Mouse (Mus musculus): Measurements from ENCODE around the gene Ptprh. TPM values are rescaled to one million over a fixed set of nuclear protein-coding genes. Genes with fewer than 3 reads are reported as not detected.

Ptprh gene
- not detected for polyA plus RNA-seq (2017; shearing (Covaris generic))

DNA sequence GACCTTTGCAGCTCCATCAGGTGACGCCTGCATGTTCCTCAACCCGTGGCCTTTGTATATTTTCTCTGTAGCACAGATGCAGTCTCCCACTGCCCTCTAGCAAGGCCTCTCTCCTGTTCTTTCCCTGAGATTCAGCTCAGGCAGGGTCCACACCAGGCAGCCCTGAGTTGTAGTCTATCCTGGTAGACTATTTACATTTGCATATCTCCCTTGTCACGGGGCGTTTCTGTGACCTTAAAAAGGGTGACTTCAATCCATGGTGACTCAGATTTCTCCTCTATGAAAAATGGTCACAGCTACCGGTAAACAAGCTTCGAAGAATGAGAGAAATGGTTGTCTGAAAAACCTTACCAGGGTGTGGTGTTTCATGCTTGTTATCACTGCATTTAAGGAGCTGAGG, at the start of gene Ptprh:
Gene Ptprh, minus strand, starts transcription at position 169 of the 400 bp plus-strand sequence.
- ATAC-seq = no peak

DNA sequence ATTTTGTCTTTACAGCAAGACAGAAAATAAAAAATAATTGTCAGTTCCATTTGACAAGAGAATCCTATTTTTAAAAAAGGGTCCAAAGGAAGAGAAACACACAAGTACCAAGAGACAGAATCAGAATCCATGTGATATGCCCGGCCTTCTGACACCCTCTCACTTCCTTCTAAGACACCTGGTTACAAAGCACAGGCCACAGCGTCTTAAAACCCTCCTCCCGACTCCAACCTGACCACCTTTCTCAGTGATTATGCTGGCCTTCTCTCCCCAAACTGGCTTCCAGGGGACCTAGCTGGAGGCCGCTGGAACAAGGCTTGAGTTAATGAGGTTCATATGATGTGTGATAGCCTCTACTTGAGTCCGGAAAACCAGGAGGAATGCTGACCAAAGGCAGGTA, 49.5 kb upstream of the Ptprh start:
- ATAC-seq = no peak

GRCm38 (mm10) chr7:4652726-4653125, 48.9 kb upstream of the Ptprh start:
- no peak for ATAC-seq

GRCm38 (mm10) chr7:4651581-4651980, 47.7 kb upstream of the Ptprh start:
- peak; percentile 55 for ATAC-seq

DNA sequence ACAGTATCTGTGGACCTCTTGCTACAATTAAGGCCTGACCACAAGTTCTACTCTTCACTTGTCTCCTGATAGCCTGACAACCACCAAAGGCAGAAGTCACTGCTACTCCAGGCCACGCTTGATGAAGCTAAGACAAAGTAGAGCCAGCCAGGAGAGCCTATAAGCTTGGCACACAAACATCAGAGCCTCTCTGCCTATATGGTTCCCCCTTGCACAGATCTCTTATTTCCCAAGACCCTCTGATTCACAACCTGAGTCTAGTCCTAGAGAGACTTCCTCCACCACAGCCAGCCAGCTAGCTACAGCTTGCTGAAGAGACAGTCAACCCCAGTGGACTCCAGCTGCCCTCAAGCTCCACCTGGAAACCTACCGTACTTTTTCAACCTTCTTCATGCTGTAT, 44.2 kb upstream of the Ptprh start:
- ATAC-seq = no peak

- peak; percentile 63 for ATAC-seq
Observed at GRCm38 (mm10) chr7:4647291-4647690, 43.5 kb upstream of the Ptprh start.

DNA sequence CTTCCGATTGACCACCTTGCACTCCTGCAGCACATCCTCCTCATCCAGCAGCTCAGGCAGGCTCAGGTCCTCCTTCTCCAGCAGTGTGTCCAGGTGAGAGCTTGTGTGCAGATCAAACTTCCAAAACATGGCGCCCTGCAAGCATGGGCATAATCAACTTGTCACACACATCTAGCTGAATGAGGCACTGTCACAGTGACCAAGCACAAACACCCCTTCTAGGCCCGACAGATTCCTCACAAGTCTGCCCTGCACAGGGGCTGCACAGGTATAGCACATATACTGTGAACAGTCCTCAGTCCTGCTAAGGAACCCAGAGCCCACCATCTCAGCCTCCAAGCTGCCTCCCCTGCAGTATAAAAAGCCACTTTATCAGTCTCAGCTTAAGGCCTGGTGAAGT, 43.0 kb upstream of the Ptprh start:
- ATAC-seq = no peak

GRCm38 (mm10) chr7:4643225-4643624, 39.4 kb upstream of the Ptprh start:
- ATAC-seq = no peak

DNA sequence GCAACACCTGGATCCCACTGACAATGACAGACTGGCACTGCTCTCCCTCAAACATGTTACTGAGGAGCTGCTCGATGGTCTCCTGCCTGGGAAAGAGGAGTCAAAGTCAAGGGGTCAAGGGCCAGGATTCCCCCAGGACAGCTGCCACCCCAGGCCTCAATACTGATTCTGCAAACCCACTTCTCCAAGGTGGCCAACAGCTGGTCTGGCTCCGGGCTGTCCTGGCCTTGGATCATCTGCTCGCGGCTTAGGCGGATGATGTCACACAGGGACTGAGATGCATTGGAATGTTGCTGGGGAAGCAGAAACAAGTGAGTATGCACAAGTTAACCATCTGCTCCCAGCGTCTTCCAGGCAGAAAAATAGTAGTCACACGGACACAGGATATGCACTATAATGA, 38.1 kb upstream of the Ptprh start:
- no peak for ATAC-seq

GRCm38 (mm10) chr7:4641155-4641554, 37.3 kb upstream of the Ptprh start:
- no peak for ATAC-seq

DNA sequence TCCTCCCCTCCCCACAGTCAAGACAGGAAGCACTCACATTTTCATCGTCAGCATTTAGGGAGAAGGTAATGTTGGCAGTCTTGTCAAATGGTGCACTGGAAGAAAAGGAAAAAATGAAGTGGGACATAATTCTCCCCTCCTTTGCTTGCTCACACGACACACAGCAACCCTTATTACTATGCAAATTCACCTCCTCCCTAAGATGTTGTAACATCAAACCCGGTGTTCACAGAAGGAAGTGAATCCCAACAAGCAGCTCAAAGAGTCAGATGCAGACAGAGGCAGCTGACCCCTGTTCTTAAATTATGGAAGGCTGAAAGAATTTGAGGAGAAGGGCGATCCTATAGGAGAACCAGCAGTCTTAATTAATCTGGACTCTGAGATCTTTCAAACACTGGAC, 32.3 kb upstream of the Ptprh start:
- no peak for ATAC-seq

DNA sequence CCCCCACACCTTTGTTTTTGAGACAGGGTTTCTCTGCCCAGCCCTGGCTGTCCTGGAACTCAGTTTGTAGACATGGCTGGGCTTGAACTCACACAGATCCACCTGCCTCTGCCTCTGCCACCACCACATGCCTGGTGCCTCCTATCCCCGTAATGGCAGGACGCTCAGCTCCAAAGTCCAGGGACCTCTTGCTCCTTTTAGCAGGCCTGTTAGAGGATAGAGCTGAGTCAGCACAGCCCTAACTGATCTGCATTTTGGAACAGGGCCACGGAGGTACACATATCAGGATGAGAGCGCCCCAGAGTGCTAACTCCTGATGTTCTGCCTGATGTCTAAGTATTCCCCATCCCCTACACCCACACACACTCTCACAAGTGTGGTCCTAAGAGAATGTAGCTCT, 27.2 kb upstream of the Ptprh start, which contains the start of gene Tmem86b:
Gene Tmem86b, minus strand, starts transcription at position 392 of the 400 bp plus-strand sequence.
- ATAC-seq = no peak

DNA sequence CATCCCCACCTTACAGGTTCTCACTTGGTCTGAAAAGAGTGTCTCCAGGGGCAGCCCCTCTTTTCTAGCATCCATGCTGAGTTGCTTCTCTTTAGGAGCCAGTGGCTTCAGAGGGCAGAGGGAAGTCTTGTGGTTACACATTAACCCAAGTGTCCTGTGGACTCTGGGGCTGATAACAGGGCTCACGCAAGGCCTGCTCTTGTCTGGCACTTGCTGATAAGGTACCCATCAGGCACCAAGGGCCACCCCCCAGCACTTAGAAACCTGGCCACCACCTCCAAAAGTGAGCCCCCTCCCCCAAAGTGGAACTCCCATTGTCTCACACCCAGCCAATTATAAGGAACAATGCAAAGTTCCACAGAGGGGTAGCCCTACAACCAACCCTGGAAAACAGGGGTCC, 26.4 kb upstream of the Ptprh start:
- ATAC-seq = no peak

GRCm38 (mm10) chr7:4629586-4629985, 25.7 kb upstream of the Ptprh start:
- ATAC-seq = peak; percentile 15

DNA sequence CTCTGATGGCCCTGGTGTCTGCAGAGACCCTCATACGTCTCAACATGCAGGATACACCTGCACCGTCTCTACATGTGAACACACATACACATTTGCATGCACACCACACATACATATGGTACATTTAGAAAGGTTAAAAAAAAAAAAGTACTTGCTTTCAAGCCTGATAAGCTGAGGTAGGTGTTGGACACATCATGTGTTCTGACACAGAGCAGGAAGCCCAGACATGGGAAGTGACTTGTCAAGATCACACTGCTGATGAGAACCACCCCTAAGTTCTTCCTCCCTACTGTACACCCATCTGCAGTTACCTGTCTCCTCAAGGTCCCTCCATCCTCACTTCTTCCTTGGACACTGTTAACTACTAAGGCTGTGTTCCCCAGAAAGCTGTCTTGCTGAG, 22.1 kb upstream of the Ptprh start:
- ATAC-seq = no peak

DNA sequence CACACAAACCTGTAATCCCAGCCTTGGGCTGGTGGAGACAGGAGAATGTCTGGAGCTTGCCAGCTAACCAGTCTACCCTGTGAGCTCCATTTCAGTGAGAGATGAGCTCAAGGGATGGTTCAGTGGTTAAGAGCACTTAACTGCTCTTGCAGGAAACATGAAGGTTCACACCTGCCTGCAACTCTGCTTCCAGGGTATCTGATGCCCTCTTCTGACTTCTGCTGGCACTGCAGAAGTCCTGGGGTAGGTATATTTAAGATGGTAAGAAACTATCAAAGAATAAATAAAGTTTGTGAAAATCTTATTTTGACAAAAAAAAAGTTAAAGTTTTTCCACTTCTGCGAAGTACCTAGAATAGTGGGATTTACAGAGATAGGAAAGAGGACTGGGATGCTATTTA, 20.5 kb upstream of the Ptprh start:
- peak; percentile 32 for ATAC-seq

- ATAC-seq = peak; percentile 57
Observed at GRCm38 (mm10) chr7:4623544-4624189, 19.8 kb upstream of the Ptprh start.

DNA sequence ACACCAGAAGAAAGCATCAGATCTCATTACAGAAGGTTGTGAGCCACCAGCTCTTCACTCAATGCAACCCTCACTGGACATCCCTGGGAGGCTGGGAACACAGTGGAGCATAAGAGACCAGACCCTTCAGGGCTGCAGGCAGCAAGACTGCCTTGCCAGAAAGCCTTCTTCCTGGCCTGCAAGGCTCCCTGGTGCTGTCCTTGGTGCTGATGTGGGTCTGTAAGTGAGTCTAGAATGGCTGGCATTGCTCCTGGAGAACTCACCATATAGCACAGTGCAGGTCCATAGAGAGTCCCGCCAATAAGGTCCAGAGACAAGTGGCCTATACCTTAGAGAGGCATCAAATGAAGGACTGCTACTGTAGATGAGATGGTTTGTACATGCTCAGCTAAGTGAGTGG, 16.1 kb upstream of the Ptprh start:
- no peak for ATAC-seq

DNA sequence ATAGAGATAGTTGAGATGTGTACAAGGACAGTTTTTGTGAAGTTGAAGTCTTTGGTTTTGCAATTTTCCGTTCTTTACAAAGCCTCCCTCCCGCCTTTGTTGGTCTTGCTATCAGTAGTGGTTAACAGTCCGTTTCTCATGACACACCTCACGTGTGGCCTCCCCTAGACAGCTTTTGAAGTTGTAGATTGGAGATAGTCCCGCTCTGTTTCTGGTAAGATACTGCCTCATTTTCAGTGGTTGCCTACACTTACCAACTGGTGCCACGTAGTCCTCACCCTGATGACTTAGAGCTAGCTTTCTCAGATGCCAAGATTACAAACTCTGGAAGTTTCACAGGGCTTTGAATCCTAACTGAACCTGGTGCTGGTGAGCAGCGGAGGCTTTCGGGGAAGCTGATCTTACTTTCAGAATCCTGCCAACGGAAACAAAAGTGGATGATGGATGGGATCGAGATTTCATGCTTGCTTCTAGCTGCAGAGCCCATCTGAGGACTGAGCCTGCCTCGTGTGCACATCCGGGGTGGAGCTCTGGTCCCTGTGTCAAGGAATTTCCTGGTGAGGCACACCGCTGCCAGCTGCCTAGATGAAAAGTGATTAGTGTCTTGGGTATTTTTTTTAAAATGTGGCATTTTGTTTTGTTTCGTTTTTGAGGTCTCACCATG, 10.0 kb upstream of the Ptprh start:
- ATAC-seq = peak; percentile 81

- no peak for ATAC-seq
Observed at GRCm38 (mm10) chr7:4612956-4613355, 9.1 kb upstream of the Ptprh start.

- ATAC-seq = no peak
Observed at GRCm38 (mm10) chr7:4612386-4612785, 8.5 kb upstream of the Ptprh start.

DNA sequence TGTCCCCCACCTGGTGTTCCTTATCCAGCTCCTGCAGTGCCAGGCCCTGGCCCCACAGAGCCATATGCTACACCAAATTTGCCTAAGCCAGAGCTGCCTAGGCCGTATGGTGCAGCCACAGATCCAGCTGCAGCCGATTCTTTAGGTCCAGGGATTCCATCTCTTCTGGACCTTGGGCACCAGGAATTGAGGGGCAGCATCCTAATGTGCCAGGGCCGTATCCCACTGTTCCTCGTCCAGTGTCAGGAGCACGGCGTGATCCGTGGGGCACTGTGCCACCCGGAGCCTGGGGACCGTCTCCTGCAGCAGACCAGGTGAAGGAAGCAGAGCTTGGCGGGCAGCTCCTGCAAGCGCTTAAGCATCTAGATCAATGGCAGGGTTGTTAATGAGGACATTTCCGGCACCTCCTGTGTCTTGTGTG, 8.1 kb upstream of the Ptprh start:
- no peak for ATAC-seq

GRCm38 (mm10) chr7:4611511-4611910, 7.7 kb upstream of the Ptprh start:
- no peak for ATAC-seq

DNA sequence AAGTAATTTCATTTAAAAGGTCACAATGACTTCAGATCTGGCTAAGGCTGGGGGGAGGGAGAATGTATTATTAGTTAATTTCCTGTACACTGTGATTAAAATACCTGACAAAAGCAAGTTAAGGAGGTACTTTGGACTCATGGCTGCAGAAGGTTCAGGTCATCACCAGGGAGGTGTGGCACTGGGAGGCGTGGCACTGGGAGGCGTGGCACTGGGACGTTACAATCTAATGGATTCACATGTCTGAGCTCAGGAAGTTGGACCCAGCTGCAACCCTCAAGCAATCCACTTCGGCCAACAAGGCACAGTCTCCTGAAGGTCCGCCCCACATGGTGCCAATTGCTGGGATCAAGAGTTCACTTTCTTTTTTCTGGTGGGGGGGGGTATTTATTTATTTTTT, 4.2 kb upstream of the Ptprh start:
- no peak for ATAC-seq

DNA sequence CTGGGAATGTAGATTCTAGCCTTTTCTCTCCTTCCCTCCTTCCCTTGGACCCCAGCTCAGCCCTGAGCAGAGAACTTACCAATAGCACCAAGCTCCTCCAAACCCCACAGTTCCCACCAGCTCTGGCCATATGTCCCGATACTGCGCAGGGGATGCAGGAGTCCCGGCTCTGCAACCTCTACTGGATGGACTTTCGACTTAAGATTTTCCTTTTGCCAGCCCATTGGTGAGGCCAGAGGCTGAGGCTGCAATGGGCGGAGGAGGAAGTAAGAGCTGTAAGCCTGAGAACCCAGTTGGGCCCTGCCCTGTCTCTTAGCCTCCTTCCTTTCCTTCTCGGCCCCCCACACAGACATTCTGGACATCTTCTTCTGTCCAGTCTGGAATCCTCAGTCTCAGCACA, 872 bp downstream of the Ptprh start:
- no peak for ATAC-seq

Data from activated CD4-positive, CD25-positive, alpha-beta regulatory T cell, adult 4 months (primary cell).